Mouse (Mus musculus) B cell, adult 2 months (primary cell): Measurements from ENCODE around the gene Cfb.
"Not testable (repeated sequence)": the region's sequence is repeated elsewhere in the genome, so short reads cannot be mapped to it uniquely, and the experiment has no call there.

ENCODE experiments used
- DNase-seq, 2 experiments: peaks; one replicate each; pipeline ENCODE4 v3.0.0; 2022

Gene Cfb

DNA sequence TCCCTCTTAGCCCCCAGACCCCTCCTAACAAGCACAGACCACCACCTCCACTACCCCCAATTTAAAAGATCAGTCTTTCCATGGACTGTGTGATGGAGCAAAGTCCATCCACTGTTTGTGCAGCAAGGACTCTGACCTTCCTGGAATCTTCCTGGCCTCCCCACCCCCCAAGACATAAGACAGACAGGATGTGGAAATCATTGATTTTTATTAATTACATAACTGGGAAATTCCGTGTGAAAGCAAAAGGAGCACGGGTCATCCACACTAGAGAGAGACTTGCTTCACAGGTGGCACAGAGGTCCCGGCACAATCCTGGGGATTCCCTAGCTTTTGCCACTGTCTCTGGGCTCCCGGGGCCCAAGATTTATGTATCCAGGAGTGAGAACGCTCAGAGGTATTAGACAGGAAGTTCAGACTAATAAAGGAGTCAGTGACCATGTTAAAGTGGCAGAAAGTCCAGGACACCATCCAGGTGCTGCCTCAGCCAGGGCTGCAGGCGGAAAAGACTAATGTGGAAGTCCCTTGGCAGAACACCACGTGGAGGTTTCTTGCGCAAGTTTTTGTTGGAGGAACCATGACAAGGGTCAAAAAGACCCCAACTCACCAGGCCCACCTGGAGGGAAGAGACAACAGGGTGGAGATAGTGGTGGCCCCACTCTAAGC lies at the start of gene Cfb:
Cfb (minus strand) TSS at position 103 of the 666 bp plus-strand sequence.
- no peak for DNase-seq

DNA sequence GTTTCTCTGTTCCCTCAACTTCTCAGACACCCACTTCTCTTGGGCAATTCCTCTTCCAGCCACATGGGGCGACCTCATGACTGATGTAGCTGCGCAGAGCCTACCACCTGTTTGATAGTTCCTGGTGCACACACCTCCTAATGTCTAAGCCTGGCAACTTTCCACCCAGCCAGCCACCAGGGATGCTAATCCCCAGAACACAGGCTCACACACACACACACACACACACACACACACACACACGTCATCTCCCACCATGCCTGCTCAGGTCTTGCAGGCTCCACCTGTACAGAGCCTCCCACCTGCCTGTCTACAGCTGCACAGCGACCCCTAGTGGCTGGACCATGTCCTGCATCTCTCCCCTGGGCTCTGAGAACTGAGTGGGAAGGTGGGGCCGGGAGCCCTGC lies 49.6 kb upstream of the Cfb start:
- peak; percentile 95 to 96 for DNase-seq

DNA sequence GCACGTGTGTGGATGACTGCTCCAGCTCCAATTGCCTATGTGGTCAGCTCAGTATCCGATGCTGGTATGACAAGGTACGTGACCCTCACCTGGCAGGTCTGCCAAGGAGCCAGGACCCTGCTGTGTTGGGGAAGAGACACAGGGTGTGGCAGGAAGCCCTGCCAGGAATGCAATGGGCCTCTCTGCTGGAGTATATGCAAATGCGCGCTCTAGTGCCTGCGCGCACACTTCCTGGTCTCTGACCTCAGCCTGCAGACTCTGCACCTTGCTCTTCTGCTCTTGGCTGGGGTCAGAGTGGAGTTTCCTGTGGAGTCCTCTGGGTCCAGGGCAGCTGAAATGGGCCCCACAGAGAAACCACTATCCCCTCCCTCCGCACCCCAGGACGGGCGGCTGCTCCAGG lies 48.7 kb upstream of the Cfb start:
- DNase-seq: no peak

DNA sequence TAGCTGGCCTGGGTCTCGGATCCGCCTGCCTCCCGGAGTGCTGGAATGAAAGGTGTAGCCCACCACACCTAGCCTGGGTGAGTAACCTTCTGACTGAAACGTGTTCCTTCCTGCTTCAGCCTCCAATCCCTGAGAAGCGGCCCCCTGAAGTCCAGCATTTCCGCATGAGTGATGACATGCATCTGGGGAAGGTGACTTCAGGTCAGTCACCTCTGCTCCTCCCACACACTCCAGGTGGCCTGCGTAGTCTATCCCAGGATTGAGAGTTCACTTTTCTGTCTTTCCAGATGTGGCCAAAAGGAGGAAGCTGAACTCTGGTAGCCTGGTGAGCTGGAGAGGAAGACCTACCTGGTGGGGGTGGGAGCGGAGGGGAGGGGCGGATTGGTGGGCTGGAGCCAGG lies 40.6 kb upstream of the Cfb start:
- DNase-seq: no peak

DNA sequence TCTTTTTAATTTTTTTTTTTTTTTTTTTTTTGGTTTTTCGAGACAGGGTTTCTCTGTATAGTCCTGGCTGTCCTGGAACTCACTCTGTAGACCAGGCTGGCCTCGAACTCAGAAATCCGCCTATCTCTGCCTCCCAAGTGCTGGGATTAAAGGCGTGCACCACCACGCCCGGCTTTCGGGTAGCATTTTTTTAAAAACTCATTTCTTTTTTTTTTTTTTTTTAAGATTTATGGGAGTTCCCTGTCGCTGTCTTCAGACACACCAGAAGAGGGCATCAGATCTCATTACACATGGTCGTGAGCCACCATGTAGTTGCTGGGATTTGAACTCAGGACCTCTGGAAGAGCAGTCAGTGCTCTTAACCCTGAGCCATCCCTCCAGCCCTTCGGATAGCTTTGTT lies 39.6 kb upstream of the Cfb start:
- DNase-seq: not testable (repeated sequence)

DNA sequence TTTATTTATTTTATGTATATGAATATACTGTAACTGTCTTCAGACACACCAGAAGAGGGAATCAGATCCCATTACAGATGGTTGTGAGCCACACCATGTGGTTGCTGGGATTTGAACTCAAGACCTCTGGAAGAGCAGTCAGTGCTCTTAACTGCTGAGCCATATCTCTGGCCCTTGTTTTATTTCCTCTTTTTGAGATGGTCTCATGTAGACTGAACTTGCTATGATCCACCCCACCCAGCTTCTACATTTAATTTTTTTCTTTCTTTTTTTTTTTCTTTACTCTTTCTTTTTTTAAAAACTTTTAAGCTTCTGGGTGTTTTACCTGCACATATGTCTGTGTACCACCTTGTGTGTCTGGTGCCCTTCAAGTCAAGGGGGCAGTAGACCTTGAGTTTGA lies 38.5 kb upstream of the Cfb start:
- DNase-seq: not testable (repeated sequence)

GRCm38 (mm10) chr17:34899890-34900243 lies 37.5 kb upstream of the Cfb start:
- peak in 1 of 2 experiments; percentile 33 for DNase-seq

GRCm38 (mm10) chr17:34899053-34899889 lies 37.0 kb upstream of the Cfb start:
- peak; percentile 53 to 62 for DNase-seq

- no peak for DNase-seq
Observed at GRCm38 (mm10) chr17:34898706-34899052, 36.4 kb upstream of the Cfb start.

- peak; percentile 76 to 81 for DNase-seq
Observed at GRCm38 (mm10) chr17:34898160-34898586, 35.9 kb upstream of the Cfb start, which contains the start of the genes C2 and Ehmt2. Gene C2 (minus strand): TSS chr17:34898265. Gene Ehmt2 (plus strand): TSS chr17:34898469.

- DNase-seq: peak in 1 of 2 experiments; percentile 23
Observed at GRCm38 (mm10) chr17:34897373-34898159, 35.2 kb upstream of the Cfb start.

DNA sequence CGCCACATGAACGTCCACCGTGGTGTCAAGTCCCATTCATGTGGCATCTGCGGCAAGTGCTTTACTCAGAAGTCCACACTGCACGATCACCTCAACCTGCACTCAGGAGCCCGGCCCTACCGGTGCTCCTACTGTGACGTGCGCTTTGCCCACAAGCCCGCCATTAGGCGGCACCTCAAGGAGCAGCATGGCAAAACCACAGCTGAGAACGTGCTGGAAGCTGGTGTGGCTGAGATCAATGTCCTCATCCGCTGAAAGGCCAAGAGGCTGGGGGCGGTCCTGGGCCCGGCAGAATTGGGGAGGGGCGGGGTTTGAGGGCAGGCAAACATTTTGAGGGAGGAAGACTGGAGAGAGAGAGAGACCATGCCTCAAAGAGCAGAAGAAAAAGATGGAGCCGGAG lies 34.0 kb upstream of the Cfb start:
- DNase-seq: no peak

GRCm38 (mm10) chr17:34895724-34896123 lies 33.4 kb upstream of the Cfb start:
- DNase-seq: no peak

GRCm38 (mm10) chr17:34894801-34895530 lies 32.6 kb upstream of the Cfb start:
- DNase-seq: no peak

- peak; percentile 88 to 90 for DNase-seq
Observed at GRCm38 (mm10) chr17:34894074-34894597, 31.8 kb upstream of the Cfb start.

- no peak for DNase-seq
Observed at GRCm38 (mm10) chr17:34893072-34893824, 30.9 kb upstream of the Cfb start.

- peak in 1 of 2 experiments; percentile 33 for DNase-seq
Observed at GRCm38 (mm10) chr17:34891377-34891776, 29.1 kb upstream of the Cfb start.

DNA sequence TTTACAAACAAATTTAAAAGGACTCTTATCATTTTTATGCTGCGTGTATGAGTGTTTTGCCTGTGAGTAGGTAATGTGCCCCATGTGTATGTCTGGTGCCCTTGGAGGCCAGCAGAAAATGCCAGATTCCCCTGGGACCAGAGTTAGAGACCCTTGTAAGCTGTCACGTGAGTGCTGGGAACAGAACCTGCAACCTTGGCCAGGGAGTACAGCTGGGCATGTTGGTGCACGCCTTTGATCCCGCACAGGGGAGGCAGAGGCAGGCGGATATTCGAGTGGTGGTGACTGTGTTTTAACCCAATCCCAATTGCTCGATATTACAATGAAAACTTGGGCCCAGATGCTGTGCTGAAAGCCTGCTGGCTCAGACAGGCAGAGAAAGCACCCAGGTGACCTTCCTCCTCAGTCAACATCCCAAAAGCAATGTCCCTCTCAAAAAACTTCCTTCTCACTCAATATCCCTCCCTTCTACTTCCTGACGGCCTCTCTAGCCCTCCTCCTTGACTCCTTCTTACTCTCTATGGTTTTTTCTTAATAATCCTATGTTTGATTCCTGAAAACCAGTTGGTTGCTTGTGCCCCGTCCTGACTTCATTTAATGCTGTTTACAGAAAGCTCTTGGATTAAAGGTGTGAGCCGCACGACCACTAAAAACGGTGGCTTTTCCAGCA lies 27.9 kb upstream of the Cfb start:
- no peak for DNase-seq

GRCm38 (mm10) chr17:34887942-34888341 lies 25.6 kb upstream of the Cfb start:
- no peak for DNase-seq

- no peak for DNase-seq
Observed at GRCm38 (mm10) chr17:34885615-34886014, 23.3 kb upstream of the Cfb start.

- DNase-seq: no peak
Observed at GRCm38 (mm10) chr17:34884704-34885103, 22.4 kb upstream of the Cfb start.
